Mouse (Mus musculus) CD4-positive, CD25-positive, alpha-beta regulatory T cell, adult 2 months (primary cell): Measurements from ENCODE around the gene Stk24.

Experiments used
- DNase-seq: peaks from one replicate; pipeline ENCODE4 v3.0.0-alpha.2; 2012; ENCODE audit warnings: low read depth, low spot score

Stk24 gene

GRCm38 (mm10) chr14:121263912-121264311 lies 115.9 kb downstream of the Stk24 start:
- DNase-seq = no peak

GRCm38 (mm10) chr14:121262606-121263005 lies 117.2 kb downstream of the Stk24 start:
- DNase-seq = peak; percentile 30

- DNase-seq = peak; percentile 47
Measured at GRCm38 (mm10) chr14:121261229-121261879, 118.5 kb downstream of the Stk24 start.

- DNase-seq = peak; percentile 75
Measured at GRCm38 (mm10) chr14:121259789-121260188, 120.0 kb downstream of the Stk24 start.

- no peak for DNase-seq
Measured at GRCm38 (mm10) chr14:121259332-121259731, 120.5 kb downstream of the Stk24 start.

GRCm38 (mm10) chr14:121256896-121257295 lies 122.9 kb downstream of the Stk24 start:
- no peak for DNase-seq

- no peak for DNase-seq
Measured at GRCm38 (mm10) chr14:121255469-121255868, 124.3 kb downstream of the Stk24 start.

- DNase-seq = no peak
Measured at GRCm38 (mm10) chr14:121254869-121255268, 124.9 kb downstream of the Stk24 start.

- DNase-seq = no peak
Measured at GRCm38 (mm10) chr14:121252542-121252941, 127.3 kb downstream of the Stk24 start.

- no peak for DNase-seq
Measured at GRCm38 (mm10) chr14:121251708-121252107, 128.1 kb downstream of the Stk24 start.

GRCm38 (mm10) chr14:121251099-121251498 lies 128.7 kb downstream of the Stk24 start:
- DNase-seq = no peak

- no peak for DNase-seq
Measured at GRCm38 (mm10) chr14:121248346-121248745, 131.5 kb downstream of the Stk24 start.

- no peak for DNase-seq
Measured at GRCm38 (mm10) chr14:121247287-121247686, 132.5 kb downstream of the Stk24 start.

- no peak for DNase-seq
Measured at GRCm38 (mm10) chr14:121246048-121246731, 133.6 kb downstream of the Stk24 start.

GRCm38 (mm10) chr14:121244104-121244503 lies 135.7 kb downstream of the Stk24 start:
- DNase-seq = no peak

- DNase-seq = no peak
Measured at GRCm38 (mm10) chr14:121239386-121239785, 140.4 kb downstream of the Stk24 start.

- no peak for DNase-seq
Measured at GRCm38 (mm10) chr14:121238727-121239126, 141.1 kb downstream of the Stk24 start.

GRCm38 (mm10) chr14:121236736-121237135 lies 143.1 kb downstream of the Stk24 start:
- no peak for DNase-seq
